Mouse (Mus musculus) thymus, adult 2 months (tissue): ENCODE measurements around the gene Clasp2.

Experiments used
- CTCF ChIP-seq: fragments of 200-500 bp; IDR thresholded peaks from 2 replicates; pipeline ENCODE4 v1.5.1; 2012; ENCODE audit warnings: mild to moderate bottlenecking, control low read depth, low read length, moderate library complexity, borderline replicate concordance; ENCODE audit not compliant: control insufficient read depth, poor library complexity, insufficient read depth; ENCODE audit errors: extremely low read depth
- POLR2A ChIP-seq: fragments of 200-500 bp; IDR thresholded peaks from 2 replicates; pipeline ENCODE4 v1.6.1; 2012; ENCODE audit warnings: mild to moderate bottlenecking, low read length, control low read depth, moderate library complexity; ENCODE audit not compliant: control insufficient read depth, poor library complexity, insufficient read depth; ENCODE audit errors: extremely low read depth

- TF ChIP-seq POLR2A (no peak), CTCF (no peak)
Observed at GRCm38 (mm10) chr9:113947216-113947615, 205.9 kb downstream of the Clasp2 start.
